Mouse (Mus musculus): ENCODE results near the gene Rsph1. TPM values are rescaled to one million over a fixed set of nuclear protein-coding genes. Genes with fewer than 3 reads are reported as not detected.

The Rsph1 gene
- total and polyA plus RNA-seq, 3 experiments = not detected

- TF ChIP-seq USF1 (IDR thresholded peaks at IDR 0.05; ENCODE audit: low read depth, low read length) (no peak), USF2 (conservative IDR thresholded peaks at IDR 0.05; ENCODE audit: low read depth, low read length) (no peak), MAX (IDR thresholded peaks at IDR 0.05; ENCODE audit: low read length) (no peak), NRF1 (IDR thresholded peaks at IDR 0.05; ENCODE audit: low read depth, low read length) (no peak), ZKSCAN1 (IDR thresholded peaks at IDR 0.05; ENCODE audit: borderline replicate concordance, low read depth, low read length) (no peak), MXI1 (IDR thresholded peaks at IDR 0.05; ENCODE audit: low read depth, low read length) (no peak; the same call in none of the 2 replicates), PAX5 (IDR thresholded peaks at IDR 0.05; ENCODE audit: low read length) (no peak), TBP (conservative IDR thresholded peaks at IDR 0.05; ENCODE audit: low read depth, low read length) (no peak), ZMIZ1 (IDR thresholded peaks at IDR 0.05; ENCODE audit: low read depth, low read length) (no peak), POLR2A (IDR thresholded peaks at IDR 0.05; ENCODE audit: low read depth, low read length) (peak; percentile 26; the same call in 1 of the 2 replicates), IRF4 (IDR thresholded peaks at IDR 0.05; ENCODE audit: low read depth, low read length) (no peak), BHLHE40 (IDR thresholded peaks at IDR 0.05; ENCODE audit: low read depth, low read length) (peak; percentile 30; the same call in 1 of the 2 replicates), MAFK (IDR thresholded peaks at IDR 0.05; ENCODE audit: insufficient replicate concordance, low read length) (no peak), KAT2A (IDR thresholded peaks at IDR 0.05; ENCODE audit: insufficient replicate concordance, low read length) (no peak), MYC (IDR thresholded peaks at IDR 0.05; ENCODE audit: low read depth, low read length) (no peak), MAZ (IDR thresholded peaks at IDR 0.05; ENCODE audit: low read depth, low read length) (no peak), ZC3H11A (IDR thresholded peaks at IDR 0.05; ENCODE audit: low read depth, low read length) (no peak)
Measured at GRCm38 (mm10) chr17:31295215-31295891, 18.2 kb upstream of the Rsph1 start (continued).

GRCm38 (mm10) chr17:31294363-31295214, 17.4 kb upstream of the Rsph1 start:
- in situ Hi-C loops (cut with MboI; ENCODE audit: low pct_ligation_motif_present, low pct_unique_long_range_greater_than_20kb, low sequenced_read_pairs) = no loop called here
- no peak overlapping the region for H3K4me3 ChIP-seq (replicated peaks in 1 of 3; ENCODE audit: low read depth in 2 of 3, low read length in 2 of 3, poor library complexity in 1 of 3)
- peak; percentile 28 for DNase-seq (ENCODE audit: extremely low read depth)
- TF ChIP-seq CTCF (conservative IDR thresholded peaks at IDR 0.05 in 1 of 2, IDR thresholded peaks at IDR 0.05 in 1 of 2; ENCODE audit: low read depth in 2 of 2, low read length in 2 of 2) (peak; percentile 39 to 76; a peak in 3 of 4 replicates), ELF1 (IDR thresholded peaks at IDR 0.05; ENCODE audit: low read depth, low read length) (peak; percentile 40; the same call in 1 of the 2 replicates), ZC3H11A (IDR thresholded peaks at IDR 0.05; ENCODE audit: low read depth, low read length) (no peak), JUND (conservative IDR thresholded peaks at IDR 0.05; ENCODE audit: low read depth, low read length) (no peak), RAD21 (IDR thresholded peaks at IDR 0.05; ENCODE audit: low read depth, low read length) (peak; percentile 11), ZMIZ1 (IDR thresholded peaks at IDR 0.05; ENCODE audit: low read depth, low read length) (no peak), E2F4 (IDR thresholded peaks at IDR 0.05; ENCODE audit: insufficient replicate concordance, low read depth, low read length) (0 out of 2 replicates have a peak, but pooled peaks have one; percentile 16), HCFC1 (IDR thresholded peaks at IDR 0.05; ENCODE audit: low read depth, low read length) (peak; percentile 57; the same call in 1 of the 2 replicates)
- no peaks in the 10 kb centered on the region for H3K9me3 ChIP-seq (replicated peaks; ENCODE audit: low read length)
- peaks cover 0 to 25% of the 10 kb centered on the region in 2 experiments; a peak in 2 of 4 replicates for H3K4me1 ChIP-seq (ENCODE audit: control insufficient read depth in 1 of 2, insufficient read depth in 2 of 2)
- H3K9ac ChIP-seq (ENCODE audit: insufficient read depth, low read depth) = 0 out of 2 replicates have a peak overlapping the region, but pooled peaks have one; percentile 31
- H3K36me3 ChIP-seq (replicated peaks in 1 of 2; ENCODE audit: control insufficient read depth in 1 of 2, insufficient read depth in 1 of 2, low read length in 1 of 2) = no peaks in the 10 kb centered on the region
- peaks cover 44% of the 10 kb centered on the region for H3K27me3 ChIP-seq (replicated peaks)
- dilution Hi-C loops (cut with MboI; ENCODE audit: extremely low pct_ligation_motif_present, extremely low pct_unique_long_range_greater_than_20kb, low sequenced_read_pairs) = no loop called here
- H3K27ac ChIP-seq (ENCODE audit: insufficient read depth, low read depth) = peak overlapping the region; percentile 51; the same call in 1 of the 2 replicates
- no peaks in the 10 kb centered on the region for H3K79me2 ChIP-seq (replicated peaks; ENCODE audit: control insufficient read depth, extremely low read depth, insufficient read depth, poor library complexity, severe bottlenecking)
- H3K4me2 ChIP-seq (ENCODE audit: insufficient read depth, low read depth, poor library complexity, severe bottlenecking) = peak overlapping the region; percentile 97
